Mouse (Mus musculus): ENCODE data around the gene Mapk8ip3.

DNA sequence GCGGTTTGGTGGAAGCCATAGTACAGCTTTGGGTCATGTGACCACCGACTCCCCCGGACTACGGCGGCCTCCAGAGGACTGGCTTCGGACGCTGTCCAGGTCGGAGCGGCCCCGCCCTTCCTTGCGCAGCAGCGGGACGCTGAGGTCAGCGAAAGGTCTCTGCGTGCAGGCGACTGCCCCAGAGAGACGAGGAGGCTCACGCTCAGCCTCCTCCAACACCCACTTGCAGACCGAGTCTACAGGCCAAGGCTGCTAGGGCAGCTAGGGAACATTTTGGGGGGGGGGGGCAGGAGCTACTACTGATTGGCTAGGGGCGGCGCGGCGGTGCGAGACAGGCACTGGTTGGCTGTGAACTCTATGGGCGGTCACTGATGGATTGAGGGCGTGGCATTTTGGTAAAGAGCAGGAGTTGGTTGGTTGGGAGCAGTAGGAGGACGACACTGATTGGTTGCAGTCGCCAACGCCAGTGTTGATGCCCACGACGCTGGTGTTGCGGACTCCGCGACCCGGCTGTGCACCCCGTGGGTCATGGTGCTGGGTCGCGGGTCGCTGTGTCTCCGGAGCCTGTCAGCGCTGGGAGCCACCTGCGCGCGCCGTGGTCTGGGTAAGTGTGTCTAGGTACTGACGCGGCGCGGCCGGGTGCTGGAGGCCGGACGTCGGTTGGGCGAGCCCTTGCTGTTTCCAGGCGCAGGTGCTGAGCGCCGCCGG, 86.6 kb downstream of the Mapk8ip3 start, which contains the start of gene Fahd1:
- peak; percentile 73 for TF ChIP-seq POLR2A (IDR thresholded peaks at IDR 0.05; ENCODE audit: insufficient read depth, low read depth, low read length)
- peak; percentile 37; the same call in 1 of the 2 replicates for TF ChIP-seq CTCF (IDR thresholded peaks at IDR 0.05)
- TF ChIP-seq EP300 (IDR thresholded peaks at IDR 0.05; ENCODE audit: insufficient read depth, low read depth, low read length) = peak; percentile 16; the same call in 1 of the 2 replicates

Data from heart, adult 2 months (tissue).